Mouse (Mus musculus): ENCODE results near the gene Rnf152.

DNA sequence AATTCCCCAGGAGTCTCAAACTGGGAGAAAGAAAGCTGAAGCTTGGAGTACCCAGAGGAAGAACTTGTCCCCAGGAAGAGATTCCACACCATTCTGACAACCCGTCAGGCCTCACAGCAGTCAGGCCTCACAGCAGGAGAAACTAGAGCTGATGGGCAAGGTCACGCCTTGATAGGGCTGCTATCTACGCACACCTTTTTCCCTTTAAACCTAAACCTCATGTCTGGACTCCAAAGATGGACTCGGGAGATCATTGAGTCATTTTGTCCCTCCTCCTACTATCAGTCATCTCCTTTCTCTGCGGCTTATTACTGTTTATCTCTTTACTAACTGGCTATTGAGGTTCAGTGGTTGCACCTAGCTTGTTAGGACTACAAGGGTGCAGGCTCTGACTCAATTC, 96.3 kb downstream of the Rnf152 start:
- no peak for TF ChIP-seq CTCF (conservative IDR thresholded peaks at IDR 0.05; ENCODE audit: insufficient read depth, insufficient read length, low read depth, low read length)
- TF ChIP-seq POLR2A (IDR thresholded peaks at IDR 0.05; ENCODE audit: low read depth, low read length), result no peak

Measured in kidney, adult 2 months (tissue).